Mouse (Mus musculus) megakaryocyte, embryonic 14.5 days (primary cell): ENCODE measurements at regions not wholly inside any gene's neighbourhood (a gene's known extent, or its start where the extent isn't known, plus 50 kb on each side); places are given as distances from the start of the nearest gene placed in this dataset.

Source experiments
- FLI1 ChIP-seq: IDR thresholded peaks from 2 replicates; pipeline ENCODE4 v1.6.1; 2012; ENCODE audit warnings: low read length, inconsistent platforms, mixed read lengths
- GATA1 ChIP-seq: IDR thresholded peaks from 3 replicates; pipeline ENCODE4 v1.6.1; 2012; ENCODE audit warnings: mixed read lengths, low read length, inconsistent platforms, borderline replicate concordance

GRCm38 (mm10) chr3:143565067-143565466, 640.0 kb downstream of the Lmo4 start:
- TF ChIP-seq GATA1 = no peak
- no peak for TF ChIP-seq FLI1
